Mouse (Mus musculus) heart, adult 18-20 months (tissue): ENCODE results near the gene Fip1l1. TPM values are rescaled to one million over a fixed set of nuclear protein-coding genes. Genes with fewer than 3 reads are reported as not detected.

ENCODE experiments used
- DNase-seq, 2 experiments: peaks; one replicate each; pipeline ENCODE4 v3.0.0; 2021 to 2022; ENCODE audit warnings: mixed read lengths in 1 of 2
- total RNA-seq, 2 experiments: library from RNA; stranded (reverse); gene quantifications; 2 replicates each; pipeline ENCODE4 v1.2.3; 2021

Fip1l1 gene
- total RNA-seq, 2 experiments from 2014 or later, result 26.9 to 30.1 TPM

DNA sequence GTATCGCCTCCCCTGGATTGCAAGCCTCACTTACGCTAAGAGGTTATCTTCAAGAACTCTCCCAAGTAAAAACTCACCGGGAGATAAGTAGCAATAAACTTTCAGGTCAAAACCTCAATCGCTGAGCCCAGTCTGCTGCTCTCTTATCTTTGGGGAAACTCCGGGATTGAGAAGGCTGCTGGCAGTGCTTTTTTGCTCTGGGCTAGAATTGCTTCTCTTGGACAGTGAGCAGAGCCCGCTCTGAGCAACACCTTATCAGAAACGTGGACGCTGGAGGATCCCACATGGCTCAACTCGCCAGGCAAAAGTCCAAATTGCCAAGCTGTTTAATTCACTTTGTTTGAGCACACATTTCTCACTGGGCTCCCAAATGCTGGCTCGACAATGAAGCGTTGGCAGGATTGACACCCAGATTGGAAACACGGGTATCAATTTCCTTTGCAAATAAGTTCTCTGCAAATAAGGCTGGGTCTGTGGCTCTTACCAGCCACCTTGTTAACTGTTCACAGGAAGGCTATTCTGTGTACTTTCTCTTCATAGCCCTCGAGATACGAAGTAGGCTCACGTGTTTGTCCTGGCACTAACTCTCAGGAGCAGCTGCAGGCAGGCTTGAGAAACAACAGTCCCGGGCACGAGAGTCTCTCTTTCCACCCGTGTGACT is 78.4 kb downstream of the Fip1l1 start:
- DNase-seq, result peak; percentile 70 to 75

DNA sequence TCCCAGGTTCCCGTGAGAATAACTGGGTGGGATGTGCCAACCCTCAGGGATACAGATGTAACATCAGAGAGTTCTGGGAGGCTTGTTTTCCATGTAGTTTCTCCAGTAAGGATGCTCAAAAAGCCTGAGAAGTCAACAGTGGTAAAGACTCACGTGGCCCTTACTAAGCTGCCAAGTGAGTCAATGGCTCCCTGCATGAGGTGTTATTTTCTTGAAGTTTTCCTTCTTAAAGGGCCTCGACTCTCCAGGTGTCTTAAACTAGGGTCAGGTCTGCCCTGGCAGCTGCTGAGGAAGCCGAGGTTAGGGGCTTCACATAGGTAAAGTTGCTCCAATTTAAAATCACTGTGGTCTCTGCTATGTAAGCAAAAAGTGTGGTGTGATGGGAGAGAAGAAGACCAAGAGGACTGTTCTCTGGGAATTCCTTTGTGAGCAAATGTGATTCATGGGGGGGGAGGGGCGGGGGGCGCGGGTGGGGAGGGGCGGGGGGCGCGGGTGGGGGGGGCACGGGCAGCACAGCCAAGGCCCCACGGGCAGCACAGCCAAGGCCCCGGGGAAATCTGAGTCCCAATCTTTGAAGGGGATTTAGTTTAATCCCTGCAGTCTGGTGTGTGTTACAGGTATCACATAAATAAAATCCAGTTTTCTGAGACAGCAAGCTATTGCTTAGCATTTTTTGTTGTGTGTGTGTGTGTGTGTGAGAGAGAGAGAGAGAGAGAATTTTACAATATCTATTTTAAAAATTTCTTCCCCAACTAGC is 82.7 kb downstream of the Fip1l1 start:
- no peak for DNase-seq

DNA sequence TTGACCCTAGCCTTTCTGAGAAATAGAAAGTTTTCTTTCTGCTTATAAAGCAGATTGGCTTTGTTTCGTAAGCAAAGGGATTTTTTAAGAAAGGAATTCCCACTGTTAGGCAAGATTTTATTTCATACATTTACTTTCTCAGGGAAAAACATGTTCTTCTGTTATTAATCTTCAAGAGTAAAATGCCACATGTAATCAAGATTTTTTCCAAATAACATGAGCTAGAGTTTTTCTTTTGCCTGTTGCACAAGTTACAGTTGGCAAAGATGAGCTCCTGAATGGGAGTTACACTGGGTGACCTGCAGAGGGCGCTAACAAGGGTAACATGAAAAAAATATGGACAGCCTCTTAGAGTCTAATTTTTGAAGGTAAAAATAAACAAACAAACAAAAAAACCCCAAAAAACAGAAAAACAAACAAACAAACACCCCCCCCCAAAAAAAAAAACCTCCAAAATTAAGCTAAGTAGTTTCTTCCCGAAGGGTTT is 83.4 kb downstream of the Fip1l1 start:
- peak; percentile 43 to 75 for DNase-seq

DNA sequence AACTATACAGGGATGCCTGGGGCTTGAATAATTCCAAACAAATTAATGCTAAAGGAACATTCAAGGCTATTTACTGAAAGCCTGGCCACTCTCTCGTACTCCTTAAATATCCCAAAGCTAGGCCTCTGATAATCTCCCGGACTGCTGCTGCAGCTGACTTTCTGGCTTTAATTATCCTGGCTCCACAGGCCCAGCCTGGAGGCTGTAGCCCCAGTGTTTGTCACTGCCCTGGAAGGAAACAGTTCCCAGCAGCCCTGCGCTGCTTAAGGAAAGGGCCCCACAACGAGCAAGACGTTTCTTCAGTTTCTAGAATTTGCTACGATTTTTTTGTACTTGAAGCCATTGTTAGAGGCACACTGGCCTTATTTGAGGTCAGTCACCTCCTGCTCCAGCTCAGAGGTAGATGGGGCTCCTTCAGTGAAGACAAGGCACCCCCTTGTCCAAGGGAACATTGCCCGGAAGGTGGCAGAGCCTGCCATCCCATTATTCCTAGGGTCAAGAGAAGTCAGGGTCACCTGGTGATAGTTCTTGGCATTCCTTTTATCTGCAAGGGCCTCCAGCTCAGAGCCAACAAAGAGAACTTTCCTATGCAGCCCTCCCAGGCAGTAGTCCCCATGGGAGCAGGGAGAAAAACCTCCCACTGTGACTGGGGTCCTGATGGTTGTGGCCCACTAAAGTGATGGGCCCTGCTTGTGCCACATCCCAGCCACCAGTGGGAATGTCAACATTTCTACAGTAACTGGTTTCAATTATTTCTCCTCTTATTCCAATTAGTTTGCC is 86.6 kb downstream of the Fip1l1 start:
- no peak for DNase-seq

DNA sequence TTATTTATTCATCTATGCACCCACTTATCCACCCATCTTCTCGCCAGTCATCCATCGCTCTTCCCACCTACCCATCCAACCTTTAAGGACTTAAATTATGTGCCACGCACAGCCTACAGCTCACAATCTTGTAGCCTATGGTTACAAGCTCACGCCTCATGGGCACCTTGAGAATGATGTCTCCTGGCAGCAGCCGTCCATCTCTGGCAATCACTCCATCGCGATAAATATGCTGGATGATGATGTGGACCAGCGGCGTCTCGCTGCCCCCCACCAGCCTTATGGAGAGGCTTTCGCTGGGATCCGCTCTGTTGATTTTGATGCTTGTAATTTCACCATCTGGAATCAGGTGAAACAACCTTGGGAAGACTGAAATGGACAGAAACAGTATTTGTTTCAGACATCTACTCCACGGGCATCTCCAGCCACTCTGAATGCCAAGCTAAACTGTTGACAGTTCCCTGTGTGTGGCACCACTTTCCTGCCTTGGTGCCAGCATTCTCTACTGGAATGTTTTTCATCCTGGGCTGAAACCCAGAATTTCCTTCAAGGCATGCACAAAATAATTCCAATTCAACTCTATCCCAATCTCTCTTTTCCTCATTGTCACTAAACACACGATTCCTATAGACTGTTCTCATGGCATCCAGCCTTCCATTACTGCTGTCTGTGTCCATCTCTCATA is 88.2 kb downstream of the Fip1l1 start:
- DNase-seq, result no peak

DNA sequence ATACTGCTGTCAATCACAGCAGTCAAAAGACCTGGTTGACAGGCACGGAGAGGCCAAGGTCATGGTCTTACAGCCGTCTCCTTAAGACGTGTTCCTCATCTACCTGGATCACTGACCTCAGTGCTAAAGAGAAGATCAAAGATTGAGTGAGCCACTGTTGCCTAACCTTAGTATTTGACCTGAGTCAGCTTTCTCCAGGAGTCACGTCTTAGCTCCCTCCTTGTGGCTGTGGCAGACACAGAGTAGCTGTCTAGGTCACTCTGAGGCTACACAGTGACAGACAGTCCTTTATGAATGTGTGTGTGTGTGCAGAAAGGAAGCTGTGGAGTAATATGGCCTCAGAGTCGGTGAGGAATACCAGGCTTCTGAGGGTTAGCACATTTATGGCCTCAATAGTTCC is 89.1 kb downstream of the Fip1l1 start:
- DNase-seq, result no peak

DNA sequence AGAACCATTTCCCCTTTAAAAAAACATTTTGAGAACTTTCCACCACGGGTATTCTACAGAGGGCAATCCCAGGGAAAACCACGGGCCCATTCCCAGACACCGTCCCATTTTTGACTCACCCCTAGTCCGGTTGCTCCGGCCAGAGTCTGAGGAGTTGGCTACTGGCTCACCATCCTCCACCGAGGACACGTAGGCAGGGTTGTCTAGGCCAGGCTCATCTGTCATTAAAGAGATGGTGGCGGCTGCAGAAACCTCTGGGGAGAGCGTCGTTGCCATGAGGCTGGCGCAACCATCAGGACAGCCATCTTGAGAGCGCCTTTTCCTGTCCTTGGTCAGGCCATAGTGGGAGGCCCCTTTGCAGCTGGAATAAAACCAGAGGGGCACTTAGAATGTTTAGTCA is 92.8 kb downstream of the Fip1l1 start:
- DNase-seq, result peak in 1 of 2 experiments; percentile 31

DNA sequence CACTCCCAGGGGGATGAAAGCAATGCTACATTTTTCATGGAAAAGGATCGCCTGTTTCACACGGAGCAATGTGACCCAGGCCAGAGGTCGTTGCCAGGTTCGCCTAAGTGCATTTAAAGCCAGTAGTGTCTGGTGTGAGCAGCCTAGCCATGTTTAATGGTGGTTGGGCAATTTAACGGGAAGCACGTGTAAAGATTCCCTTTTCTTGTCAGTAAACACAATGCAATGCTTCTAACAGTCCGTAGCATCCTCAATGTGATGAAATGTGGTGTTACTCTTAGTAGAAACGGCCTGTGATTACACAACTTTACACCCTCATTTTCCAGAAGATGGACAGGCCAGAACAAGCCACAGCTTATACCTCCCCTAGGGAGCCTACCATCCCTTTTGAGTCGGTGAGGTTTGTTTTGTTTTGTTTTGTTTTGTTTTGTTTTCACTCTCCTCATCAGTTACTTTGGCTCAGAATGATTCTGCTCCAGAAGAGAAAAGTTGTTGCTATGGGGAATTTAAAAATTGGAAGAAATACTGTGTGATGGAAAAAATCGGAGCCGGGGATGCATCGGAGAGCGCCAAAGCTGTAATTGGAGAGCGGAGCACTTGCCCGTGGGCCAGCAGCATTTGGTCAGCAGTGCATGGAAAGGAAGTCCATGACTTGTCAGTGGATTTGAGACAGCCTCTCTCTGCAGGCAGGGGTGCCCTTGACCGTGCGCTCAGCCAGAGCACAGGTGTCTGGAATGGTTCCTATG is 97.3 kb downstream of the Fip1l1 start:
- DNase-seq, result peak; percentile 52 to 60

DNA sequence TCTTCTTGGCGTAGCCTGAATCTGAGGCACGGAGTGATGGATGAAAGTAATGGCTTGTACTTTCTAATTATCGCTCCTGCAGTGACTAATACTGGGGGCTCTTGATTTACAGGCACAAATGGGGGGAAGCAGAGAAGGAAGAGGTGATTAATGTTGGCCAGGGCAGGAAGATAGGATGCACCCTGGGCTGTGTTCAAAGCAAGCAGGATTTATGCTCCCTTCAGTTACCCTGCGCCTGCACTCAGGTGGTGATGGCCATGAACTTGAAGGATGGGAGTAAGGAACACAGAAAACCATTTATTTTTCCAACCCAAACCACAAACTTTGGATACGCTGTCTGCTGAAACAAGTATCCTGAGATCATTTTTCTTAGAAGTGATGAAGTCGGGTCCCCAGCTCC is 98.2 kb downstream of the Fip1l1 start:
- no peak for DNase-seq

DNA sequence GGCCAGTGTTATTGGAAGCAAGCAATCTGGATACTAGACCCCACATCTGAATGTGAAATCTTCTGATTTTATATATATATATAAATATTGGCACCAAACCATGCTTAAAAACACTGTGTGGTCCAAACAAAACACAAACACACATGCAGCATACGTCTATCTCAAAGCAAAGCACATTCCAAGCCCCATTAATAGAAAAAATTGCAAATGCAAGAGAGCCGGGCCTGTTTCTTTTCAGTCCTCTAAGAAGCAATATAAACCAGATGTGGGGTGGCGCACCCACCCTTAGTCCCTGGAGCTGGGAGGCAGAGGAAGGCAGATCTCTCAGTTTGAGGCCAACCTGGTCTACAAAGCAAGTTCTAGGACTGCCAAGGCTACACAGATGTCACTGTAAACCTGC is 99.1 kb downstream of the Fip1l1 start:
- no peak for DNase-seq

DNA sequence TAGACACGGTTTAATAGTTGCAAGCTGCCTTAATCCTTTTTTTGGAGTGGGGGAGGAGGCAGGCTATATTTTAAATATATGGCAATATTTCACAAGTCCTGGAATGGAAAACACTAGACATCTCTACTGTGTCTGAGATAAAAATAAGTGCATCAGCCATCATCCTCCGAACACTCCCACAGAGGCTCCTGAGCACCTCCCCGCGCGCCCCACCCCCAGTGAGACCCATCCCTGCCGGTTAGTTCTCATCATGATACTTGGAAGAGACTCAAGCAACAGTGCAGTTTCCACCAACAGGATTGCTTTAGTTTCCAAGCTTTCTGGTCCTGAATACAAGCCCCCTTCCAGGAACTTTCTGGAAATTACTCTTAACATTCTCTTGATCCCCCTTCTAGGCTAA is 104.3 kb downstream of the Fip1l1 start:
- DNase-seq, result no peak

DNA sequence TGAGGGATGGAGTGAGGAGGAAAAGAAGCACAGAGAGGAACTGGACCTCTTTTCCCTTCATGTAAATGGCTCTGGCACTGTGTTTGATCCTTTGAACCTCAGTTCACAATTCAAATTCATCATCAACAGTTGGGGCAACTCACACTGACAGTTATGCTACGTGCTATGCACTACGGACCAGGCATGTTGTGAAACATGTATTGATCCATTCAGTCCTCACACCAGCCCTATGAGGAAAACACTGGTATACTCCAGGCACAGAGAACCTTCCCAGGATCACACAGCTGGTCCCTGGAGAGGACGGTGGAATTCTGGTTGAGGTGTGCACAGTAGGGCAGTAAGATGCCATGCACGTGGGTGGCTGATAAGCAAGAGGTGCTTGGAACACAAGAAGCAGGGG is 105.3 kb downstream of the Fip1l1 start:
- DNase-seq, result no peak

DNA sequence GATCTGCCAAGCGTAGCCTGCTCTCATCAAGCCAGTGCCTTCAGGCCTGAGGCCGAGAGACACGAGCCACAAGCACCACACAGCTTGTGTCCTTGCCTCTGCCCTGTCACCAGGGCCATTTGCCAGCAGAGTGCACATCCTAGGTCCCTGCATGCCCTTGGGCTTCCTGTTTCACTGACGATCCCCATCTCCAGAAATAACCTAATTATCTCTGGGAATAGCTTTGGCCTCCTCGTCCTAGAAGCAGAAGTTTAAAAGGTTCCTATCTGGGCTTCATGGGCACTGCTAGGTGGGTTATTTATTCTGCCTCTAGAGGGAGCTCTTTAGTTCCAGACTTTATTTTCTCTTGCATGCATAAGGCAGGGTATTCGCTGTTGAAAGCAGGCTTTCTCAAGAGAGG is 105.8 kb downstream of the Fip1l1 start:
- peak; percentile 80 to 84 for DNase-seq

DNA sequence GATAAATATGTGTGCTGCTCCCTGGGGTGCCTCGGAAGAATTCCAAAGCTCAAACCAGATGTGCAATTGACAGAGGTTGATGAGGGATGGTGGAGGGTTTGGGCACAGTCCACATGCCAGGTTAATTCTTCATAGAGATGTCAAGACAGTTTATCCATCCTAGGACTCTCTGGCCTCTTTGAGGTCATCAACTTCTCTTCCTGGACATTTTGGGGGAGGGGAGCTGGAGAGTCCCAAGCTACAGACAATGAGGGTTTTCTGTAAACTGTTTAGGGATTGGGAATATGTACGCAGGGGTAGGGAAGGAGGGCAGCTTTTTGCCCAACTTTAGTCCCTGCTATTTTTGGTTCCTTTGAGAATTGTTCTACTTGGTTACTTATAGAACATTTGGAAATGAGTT is 107.0 kb downstream of the Fip1l1 start:
- DNase-seq, result no peak

DNA sequence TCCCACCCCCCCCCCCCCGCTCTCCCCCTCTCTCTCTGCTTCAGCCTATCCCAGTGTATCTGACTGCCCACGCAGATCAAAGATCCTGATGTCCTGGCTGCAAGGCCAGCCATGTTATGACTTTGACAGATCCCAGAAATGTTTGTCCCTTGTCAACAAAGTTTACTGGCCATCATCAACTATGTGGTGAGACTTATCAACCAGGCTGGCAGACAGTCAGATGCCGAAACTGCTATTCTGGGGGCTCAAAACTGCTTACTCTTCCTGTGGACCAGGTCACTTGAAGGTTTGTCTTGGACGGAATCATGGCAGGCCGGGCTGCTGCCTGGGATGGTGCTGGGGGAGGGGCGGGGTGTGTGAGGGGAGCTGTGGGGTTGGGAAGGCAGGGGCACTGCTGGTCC is 112.3 kb downstream of the Fip1l1 start:
- peak in 1 of 2 experiments; percentile 50 for DNase-seq

DNA sequence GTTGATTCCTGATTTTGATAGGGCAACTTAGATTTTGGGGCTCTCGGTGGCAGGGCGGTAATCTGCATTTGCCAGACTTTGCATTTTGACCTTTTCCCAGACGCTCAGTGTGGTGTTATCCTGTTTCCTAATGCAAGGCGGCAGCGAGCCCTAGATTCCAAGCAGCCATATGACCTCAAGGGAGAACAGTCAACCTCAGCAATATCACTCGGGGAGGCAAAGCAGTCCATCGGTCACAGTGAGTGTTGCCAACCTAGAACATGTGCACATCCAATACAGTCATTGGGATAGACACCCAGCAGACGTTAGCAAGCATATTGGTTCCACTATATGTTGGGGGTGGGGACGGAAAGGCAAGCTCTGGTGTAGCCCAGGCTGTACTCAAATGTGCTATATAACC is 113.0 kb downstream of the Fip1l1 start:
- no peak for DNase-seq

Other genes starting within 250 kb of the Fip1l1 start
- gene Scfd2, start 3.7 kb upstream of the Fip1l1 start, total RNA-seq, result 10 to 100 TPM; 11.7 to 13.8 TPM
- 10 to 100 TPM; 13.6 to 15.3 TPM for gene Lnx1, start 167.5 kb downstream of the Fip1l1 start, total RNA-seq